Mouse (Mus musculus) liver, embryonic 14.5 days (tissue): Measurements from ENCODE around the gene Hmg20b.

ENCODE experiments used
- CTCF ChIP-seq: IDR thresholded peaks from 2 replicates; pipeline ENCODE4 v1.5.1; 2016; ENCODE audit warnings: antibody characterized with exemption, low read depth, control low read depth
- EP300 ChIP-seq: IDR thresholded peaks from 2 replicates; pipeline ENCODE4 v1.6.1; 2016; ENCODE audit warnings: antibody characterized with exemption, low read depth

- TF ChIP-seq CTCF (no peak), EP300 (no peak)
Measured at GRCm38 (mm10) chr10:81355533-81355932, 5.3 kb upstream of the Hmg20b start.
